ENCODE assay signal across 8 mouse cellular contexts in genomic region chr12:110591260-110591883, GRCm38 (mm10). TPM values are rescaled to one million over a fixed set of nuclear protein-coding genes. Genes with fewer than 3 reads are reported as not detected.
DNase-seq lines count a peak whose midpoint lies in the region; ATAC-seq and TF ChIP-seq lines count a peak whose summit lies in the region.

No protein-coding gene starts in this region.

- peak overlapping the region; percentile 93 for H3K4me2 ChIP-seq in hindbrain, embryonic 13.5 days

- H3K27ac ChIP-seq in hindbrain, embryonic 13.5 days: peak overlapping the region; percentile 95

- H3K9me3 ChIP-seq in hindbrain, embryonic 13.5 days: no peaks in the 10 kb centered on the region

- in situ Hi-C loops in Patski (cut with MboI; ENCODE audit: low pct_unique_long_range_greater_than_20kb): no loop called here

- CTCF ChIA-PET in Patski (lab: Charles Lee): no interaction called here

- H3K27me3 ChIP-seq in Patski: no peaks in the 10 kb centered on the region
- H3K27me3 ChIP-seq in hindbrain, embryonic 13.5 days: no peaks in the 10 kb centered on the region

- TF ChIP-seq CTCF in Patski (IDR thresholded peaks at IDR 0.05): no peak

- peak; percentile 82 for ATAC-seq in Patski
- peak; percentile 98 for ATAC-seq in hindbrain, embryonic 13.5 days (ENCODE audit: low FRiP score)

- H3K4me1 ChIP-seq in hindbrain, embryonic 13.5 days (replicated peaks): peaks cover 14% of the 10 kb centered on the region

- H3K4me3 ChIP-seq in hindbrain, embryonic 13.5 days: peak overlapping the region; percentile 65

- peak overlapping the region; percentile 87 for H3K9ac ChIP-seq in hindbrain, embryonic 13.5 days

- POLR2A ChIA-PET in Patski (lab: Charles Lee): interaction anchor here (0.7 to 1.0 kb wide), 3 partner anchors 18 to 110 kb away, joined by 3 to 8 read pairs (median 3); no protein-coding TSS in a partner anchor

- peak; percentile 93 for DNase-seq in Patski (ENCODE audit: low read depth, low spot score)
- DNase-seq in cerebellum, postnatal 14 days: peak; percentile 98
- peak; percentile 99 to 100 for DNase-seq in frontal cortex, postnatal 14 days (ENCODE audit: low spot score in 2 of 2)
- DNase-seq in layer of hippocampus, postnatal 25 days (ENCODE audit: extremely low spot score in 1 of 2, low spot score in 1 of 2): peak; percentile 95 to 96
- peak; percentile 100 for DNase-seq in lung, postnatal 25 days (ENCODE audit: low spot score)
- peak; percentile 100 for DNase-seq in retina, embryonic 14.5 days (ENCODE audit: low spot score)
- peak; percentile 94 for DNase-seq in thymus, postnatal 4 days

- under 1% methylated on average over 48 of the region's 56 CpGs for WGBS in hindbrain, embryonic 13.5 days

- H3K36me3 ChIP-seq in hindbrain, embryonic 13.5 days: no peaks in the 10 kb centered on the region

RNA-seq across cellular contexts. Expression of gene Dync1h1, which starts 9.9 kb away (rescaled TPM):
- polyA plus RNA-seq in Patski (2021): 188 TPM
- polyA plus RNA-seq in hindbrain, embryonic 13.5 days (2015; fragmentation: Nextera tagmentation; extraction: Ambion mirVana): 82.4 and 86.8 TPM in 2 replicates
- total RNA-seq in layer of hippocampus, postnatal 25 days (2021): 100 to 1,000 TPM; 263 to 299 TPM

Comparison
In these comparisons a context has a peak if more than half of its experiments do, and no peak if none do; other contexts are left out.
1. Peak in every context shown above with its lines: DNase-seq, ATAC-seq, H3K4me3 ChIP-seq and H3K27ac ChIP-seq.